Mouse (Mus musculus): ENCODE data around the gene Sntn.

The Sntn gene

DNA sequence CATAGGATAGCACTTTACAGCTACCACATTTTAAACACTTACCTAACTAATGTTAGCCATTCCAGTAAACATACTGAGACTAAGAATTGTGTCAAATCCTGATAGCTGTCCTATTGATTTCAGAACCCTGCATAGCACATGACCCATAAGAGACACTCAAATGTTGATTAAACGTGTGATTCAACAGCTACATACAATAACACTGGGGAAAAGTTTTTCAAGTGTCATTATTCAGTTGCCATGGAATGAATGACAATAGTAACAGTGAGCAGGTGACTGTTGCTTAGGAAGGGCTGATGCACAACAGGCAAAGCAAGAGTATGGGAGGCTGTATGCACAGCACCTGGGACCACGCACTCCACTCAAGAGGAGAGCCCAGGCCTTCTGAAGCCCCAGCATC, at the start of gene Sntn:
TSS of gene Sntn (plus strand) at position 301 of the 400 bp plus-strand sequence.
- no peak for DNase-seq

DNA sequence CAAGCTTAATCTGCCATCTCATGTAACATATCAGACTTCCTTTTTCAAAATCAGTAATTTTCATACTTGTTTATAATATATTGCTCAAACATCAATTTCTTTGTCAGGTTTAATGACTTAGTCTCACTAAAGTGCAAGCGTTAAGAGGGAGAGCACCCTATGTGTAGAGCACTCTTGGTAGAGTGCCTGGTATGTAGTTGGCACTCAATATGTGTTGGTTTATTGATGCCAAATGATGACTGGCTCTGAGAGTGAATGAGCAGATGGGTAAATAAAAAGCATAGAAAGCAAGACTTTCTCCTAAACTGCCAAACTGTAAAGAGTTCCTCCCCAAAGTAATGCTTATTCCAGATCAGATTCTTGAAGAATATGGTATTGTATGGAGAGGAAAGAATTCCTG, 20.8 kb upstream of the Sntn start:
- no peak for DNase-seq

DNA sequence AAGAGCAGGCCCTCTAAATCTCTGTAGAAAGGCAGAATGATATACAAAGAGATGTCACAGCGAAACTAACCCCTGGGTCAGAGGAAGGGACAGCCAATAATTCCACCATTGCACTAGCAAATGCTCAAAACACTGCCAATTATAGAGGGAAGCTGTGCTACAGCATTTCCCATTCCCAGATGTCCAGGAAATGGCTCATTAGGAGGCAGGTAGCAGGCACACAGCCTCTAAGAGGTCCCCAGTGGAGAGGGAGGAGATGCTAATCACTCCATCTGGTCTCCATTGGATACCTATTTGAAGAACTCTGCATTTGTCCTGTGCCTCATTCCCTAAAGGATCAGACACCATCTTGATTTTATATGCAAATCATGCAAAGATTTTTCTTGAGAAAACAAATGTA, 19.6 kb upstream of the Sntn start:
- DNase-seq: no peak

DNA sequence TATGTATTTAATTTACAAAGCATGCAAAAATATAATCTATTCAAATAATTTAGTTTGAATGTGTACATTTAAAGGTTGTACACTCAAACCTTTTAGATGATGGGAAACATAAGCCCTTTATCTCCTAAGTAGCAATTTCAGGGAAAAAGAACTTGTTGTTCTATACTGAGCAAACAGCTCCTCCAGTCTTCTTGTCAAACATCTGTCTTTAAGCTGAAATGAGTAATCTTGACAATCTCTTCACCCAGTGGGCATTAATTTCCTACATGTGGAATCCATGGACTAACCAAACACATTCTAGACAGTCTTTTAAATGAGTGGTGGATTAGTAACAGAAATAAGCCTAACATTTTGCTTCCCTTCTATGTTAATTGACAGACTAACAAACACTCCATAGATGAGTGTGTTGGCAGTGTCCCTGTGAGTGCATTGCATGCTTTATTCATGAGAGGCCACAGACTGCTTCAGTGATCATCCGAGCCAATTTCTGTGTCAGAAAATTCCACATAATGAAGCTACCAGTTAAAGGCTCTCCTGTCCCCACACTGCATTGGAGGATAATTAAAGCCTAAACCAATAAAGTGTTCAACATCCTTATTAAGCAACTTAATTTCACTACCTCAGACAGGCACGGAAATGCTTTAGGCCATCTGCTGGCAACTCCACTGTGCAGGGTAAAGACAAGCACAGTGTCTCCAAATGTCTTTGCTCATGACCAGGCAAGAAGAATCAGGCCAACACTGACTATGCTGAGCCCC, 19.0 kb upstream of the Sntn start:
- no peak for DNase-seq

DNA sequence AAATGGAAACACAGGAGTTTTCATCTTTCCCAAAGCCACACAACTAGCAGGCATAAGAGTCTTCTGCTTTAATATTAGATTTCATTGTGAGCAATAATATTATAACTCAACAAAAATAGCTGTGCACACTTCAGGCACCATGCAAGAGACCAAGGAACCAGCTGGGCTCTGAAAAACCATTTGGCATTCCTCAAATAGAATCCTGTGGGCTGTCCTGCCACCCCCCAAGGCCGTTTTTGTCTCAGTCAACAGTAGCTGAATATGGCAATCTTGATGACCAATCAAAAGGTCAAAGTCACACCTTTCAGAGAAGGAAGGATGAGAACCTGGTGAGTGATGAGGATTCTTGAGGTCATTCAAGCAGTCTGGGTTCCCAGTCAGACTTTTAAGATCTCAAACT, 16.0 kb downstream of the Sntn start:
- DNase-seq: no peak

DNA sequence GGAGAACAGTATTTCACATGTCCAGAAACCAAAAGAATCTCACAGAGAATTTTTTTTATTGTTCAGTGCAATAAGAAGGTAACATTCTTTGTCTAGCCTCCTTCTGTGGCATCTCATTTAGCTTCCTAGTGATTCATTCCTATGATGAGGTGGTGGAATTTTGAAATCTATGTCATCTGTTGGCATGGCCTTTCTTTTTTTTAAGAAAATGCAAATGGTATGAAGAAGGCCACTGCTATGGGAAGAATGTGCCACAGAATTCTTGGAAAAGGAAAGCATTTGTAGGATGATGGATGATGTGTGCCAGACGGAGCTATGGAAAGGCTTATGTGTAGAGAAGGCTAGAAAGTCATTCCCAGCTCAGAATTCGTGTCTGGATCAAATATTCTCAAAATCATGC, 19.8 kb downstream of the Sntn start:
- DNase-seq: no peak

DNA sequence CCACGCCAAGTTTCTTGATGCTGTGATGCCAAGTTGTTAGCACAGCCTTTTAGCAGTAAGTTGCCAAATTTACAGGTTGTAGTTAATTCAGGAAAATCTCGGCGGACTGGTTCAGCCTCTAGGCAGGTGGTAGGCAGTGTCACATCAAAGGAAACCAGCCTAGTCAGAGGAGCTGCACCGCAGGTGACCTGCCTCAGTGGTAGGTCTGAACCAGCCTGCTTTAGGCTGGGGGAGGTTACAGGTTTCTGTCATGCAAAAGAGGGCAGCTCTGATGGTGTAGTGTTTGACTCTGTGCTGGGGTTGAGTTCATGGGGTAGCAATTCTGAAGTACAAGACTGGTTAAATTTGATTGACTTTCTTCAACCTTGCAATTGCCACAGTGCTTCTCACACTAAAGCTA, 61.6 kb downstream of the Sntn start:
- no peak for DNase-seq

All from kidney, adult 9 months (tissue).